Mouse (Mus musculus) cerebellum, adult 8-10 months (tissue): ENCODE measurements around the gene Ogdh.
"Not testable (repeated sequence)": the region's sequence is repeated elsewhere in the genome, so short reads cannot be mapped to it uniquely, and the experiment has no call there.

Experiments used
- DNase-seq: peaks from one replicate; pipeline ENCODE4 v3.0.0; 2022

Gene Ogdh

GRCm38 (mm10) chr11:6367986-6368385 lies 76.6 kb downstream of the Ogdh start:
- DNase-seq = not testable (repeated sequence)

GRCm38 (mm10) chr11:6371376-6372155 lies 80.1 kb downstream of the Ogdh start:
- no peak for DNase-seq

GRCm38 (mm10) chr11:6372784-6373183 lies 81.4 kb downstream of the Ogdh start:
- DNase-seq = no peak

- no peak for DNase-seq
These were observed 89.5 kb downstream of the Ogdh start for GRCm38 (mm10) chr11:6380916-6381315.

- DNase-seq = no peak
These were observed 96.8 kb downstream of the Ogdh start for GRCm38 (mm10) chr11:6388126-6388725.

- peak; percentile 94 for DNase-seq
These were observed 97.4 kb downstream of the Ogdh start, which contains the start of gene Zmiz2 for GRCm38 (mm10) chr11:6388726-6389413. Zmiz2 (plus strand) TSS chr11:6389074.

- DNase-seq = peak; percentile 49
These were observed 98.1 kb downstream of the Ogdh start for GRCm38 (mm10) chr11:6389483-6389921.

- DNase-seq = peak; percentile 18
These were observed 99.1 kb downstream of the Ogdh start for GRCm38 (mm10) chr11:6390376-6391053.

- no peak for DNase-seq
These were observed 100.3 kb downstream of the Ogdh start for GRCm38 (mm10) chr11:6391516-6392276.

GRCm38 (mm10) chr11:6392857-6393256 lies 101.4 kb downstream of the Ogdh start:
- DNase-seq = no peak

GRCm38 (mm10) chr11:6393866-6394265 lies 102.4 kb downstream of the Ogdh start:
- peak; percentile 13 for DNase-seq

GRCm38 (mm10) chr11:6395565-6395964 lies 104.1 kb downstream of the Ogdh start:
- no peak for DNase-seq

GRCm38 (mm10) chr11:6398141-6398540 lies 106.7 kb downstream of the Ogdh start:
- DNase-seq = peak; percentile 11

- peak; percentile 44 for DNase-seq
These were observed 111.4 kb downstream of the Ogdh start for GRCm38 (mm10) chr11:6402515-6403510.

GRCm38 (mm10) chr11:6403830-6404405 lies 112.5 kb downstream of the Ogdh start:
- peak; percentile 14 for DNase-seq

- DNase-seq = peak; percentile 42
These were observed 113.5 kb downstream of the Ogdh start for GRCm38 (mm10) chr11:6404699-6405566.

- peak; percentile 45 for DNase-seq
These were observed 114.2 kb downstream of the Ogdh start for GRCm38 (mm10) chr11:6405591-6406081.
